In the genomic region with DNA sequence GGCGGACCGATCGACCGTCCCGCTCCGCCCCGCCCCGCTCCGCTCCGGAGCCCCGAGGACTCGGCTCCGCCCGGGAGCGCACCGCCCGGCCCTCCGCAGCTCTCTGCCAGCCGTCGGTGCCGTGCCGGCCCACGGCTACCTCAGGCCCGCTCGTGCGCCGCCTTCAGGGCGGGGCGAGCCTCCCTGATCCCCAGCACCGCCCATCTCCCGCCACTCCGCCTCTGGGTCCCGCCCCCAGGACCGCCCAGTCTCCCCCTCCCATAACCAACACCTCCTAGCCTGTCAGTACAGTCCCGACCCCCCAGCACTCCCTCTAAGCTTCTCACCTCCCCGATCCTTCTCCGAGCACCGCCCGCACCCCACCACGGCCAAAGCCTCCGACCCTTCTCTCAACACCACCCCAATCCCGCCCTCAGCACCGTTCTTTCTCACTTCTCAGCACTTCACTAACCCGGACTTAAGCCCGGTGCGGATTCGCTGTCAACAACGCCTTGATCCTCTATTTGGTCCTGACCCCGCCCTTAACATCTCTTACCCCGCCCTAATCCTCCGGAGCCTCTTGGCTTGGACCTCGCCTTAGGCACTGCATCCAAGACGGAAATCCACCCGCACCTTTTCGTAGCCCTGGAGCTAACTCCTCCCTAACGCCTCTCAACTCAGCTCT, we compare ENCODE assay signal across 8 mouse cellular contexts. TPM values are rescaled to one million over a fixed set of nuclear protein-coding genes. Genes with fewer than 3 reads are reported as not detected.
DNase-seq lines count a peak whose midpoint lies in the region; ATAC-seq and TF ChIP-seq lines count a peak whose summit lies in the region.

A gene (minus strand): TSS at position 490 of the 664 bp plus-strand sequence.

- peak; percentile 97 for ATAC-seq in forebrain, embryonic 12.5 days (ENCODE audit: low FRiP score)
- peak; percentile 97 for ATAC-seq in heart, postnatal 0 days (ENCODE audit: insufficient read depth, low read depth)
- ATAC-seq in liver, embryonic 16.5 days (ENCODE audit: low read depth) = peak; percentile 90
- peak; percentile 98 for ATAC-seq in neural tube, embryonic 13.5 days (ENCODE audit: low read depth)

- H3K36me3 ChIP-seq in CH12.LX (replicated peaks in 1 of 2; ENCODE audit: control insufficient read depth in 1 of 2, insufficient read depth in 1 of 2, low read length in 1 of 2) = peaks cover 19 to 49% of the 10 kb centered on the region in 2 experiments
- peaks cover 29% of the 10 kb centered on the region for H3K36me3 ChIP-seq in forebrain, embryonic 12.5 days (replicated peaks)
- H3K36me3 ChIP-seq in heart, postnatal 0 days (replicated peaks; ENCODE audit: control insufficient read depth, insufficient read depth, low read length) = peaks cover 18% of the 10 kb centered on the region
- H3K36me3 ChIP-seq in liver, embryonic 16.5 days (ENCODE audit: control insufficient read depth, insufficient read depth) = no peaks in the 10 kb centered on the region
- H3K36me3 ChIP-seq in neural tube, embryonic 13.5 days = peaks cover 40% of the 10 kb centered on the region
- H3K36me3 ChIP-seq in testis, adult 2 months (ENCODE audit: control insufficient read depth, insufficient read depth, low read length) = no peaks in the 10 kb centered on the region

- dilution Hi-C loops in CH12.LX (cut with MboI; ENCODE audit: extremely low pct_ligation_motif_present, extremely low pct_unique_long_range_greater_than_20kb, low sequenced_read_pairs) = no loop called here

- peak within 1 kb of the TSS; percentile 85; the same call in 1 of the 2 replicates for H3K4me2 ChIP-seq in CH12.LX (ENCODE audit: insufficient read depth, low read depth, poor library complexity, severe bottlenecking)
- peak within 1 kb of the TSS; percentile 93 for H3K4me2 ChIP-seq in forebrain, embryonic 12.5 days
- H3K4me2 ChIP-seq in heart, postnatal 0 days (ENCODE audit: low read depth, low read length) = peak within 1 kb of the TSS; percentile 94
- peak within 1 kb of the TSS; percentile 90 for H3K4me2 ChIP-seq in liver, embryonic 16.5 days (ENCODE audit: low read depth, low read length)
- H3K4me2 ChIP-seq in neural tube, embryonic 13.5 days = peak within 1 kb of the TSS; percentile 94

- under 1% methylated on average over 53 of the region's 56 CpGs for WGBS in forebrain, embryonic 12.5 days
- under 1% methylated on average over 53 of the region's 56 CpGs for WGBS in heart, postnatal 0 days
- under 1% methylated on average over 56 of the region's 56 CpGs for WGBS in liver, embryonic 16.5 days (ENCODE audit: insufficient replicate concordance)
- WGBS in neural tube, embryonic 13.5 days = under 1% methylated on average over 47 of the region's 56 CpGs

- H3K79me2 ChIP-seq in CH12.LX (replicated peaks; ENCODE audit: control insufficient read depth, extremely low read depth, insufficient read depth, poor library complexity, severe bottlenecking) = peaks cover 32% of the 10 kb centered on the region

- peak; percentile 70 for DNase-seq in CH12.LX (ENCODE audit: extremely low read depth)
- DNase-seq in c-Kit-positive CD71-positive TER-119-negative erythroid progenitor cells, embryonic 14.5 days (ENCODE audit: low read depth) = peak; percentile 86
- peak; percentile 82 for DNase-seq in heart, postnatal 0 days (ENCODE audit: low spot score)
- peak; percentile 95 to 96 for DNase-seq in kidney, postnatal 4 days

- TF ChIP-seq CTCF in CH12.LX (conservative IDR thresholded peaks at IDR 0.05 in 1 of 2, IDR thresholded peaks at IDR 0.05 in 1 of 2; ENCODE audit: low read depth in 2 of 2, low read length in 2 of 2) = no peak
- TF ChIP-seq CTCF in heart, postnatal 0 days (IDR thresholded peaks at IDR 0.05; ENCODE audit: low read depth) = peak; percentile 25; the same call in 1 of the 2 replicates
- TF ChIP-seq CTCF in testis, adult 2 months (IDR thresholded peaks at IDR 0.05; ENCODE audit: control insufficient read depth, insufficient read depth, insufficient replicate concordance, low read depth, low read length) = no peak

- H3K27me3 ChIP-seq in CH12.LX (replicated peaks) = no peaks in the 10 kb centered on the region
- H3K27me3 ChIP-seq in forebrain, embryonic 12.5 days = no peaks in the 10 kb centered on the region
- no peaks in the 10 kb centered on the region for H3K27me3 ChIP-seq in heart, postnatal 0 days (ENCODE audit: control insufficient read depth, insufficient read depth, low read length)
- no peaks in the 10 kb centered on the region for H3K27me3 ChIP-seq in liver, embryonic 16.5 days (ENCODE audit: control insufficient read depth, insufficient read depth, low read depth, low read length)
- H3K27me3 ChIP-seq in neural tube, embryonic 13.5 days = no peaks in the 10 kb centered on the region
- H3K27me3 ChIP-seq in testis, adult 2 months (ENCODE audit: control insufficient read depth, insufficient read depth, low read length) = no peaks in the 10 kb centered on the region

- H3K9ac ChIP-seq in CH12.LX (ENCODE audit: insufficient read depth, low read depth) = peak within 1 kb of the TSS; percentile 87
- H3K9ac ChIP-seq in forebrain, embryonic 12.5 days = peak within 1 kb of the TSS; percentile 80
- H3K9ac ChIP-seq in heart, postnatal 0 days (replicated peaks; ENCODE audit: low read depth, low read length) = peak within 1 kb of the TSS; percentile 81
- peak within 1 kb of the TSS; percentile 98 for H3K9ac ChIP-seq in liver, embryonic 16.5 days (ENCODE audit: low read depth, low read length)
- peak within 1 kb of the TSS; percentile 85 for H3K9ac ChIP-seq in neural tube, embryonic 13.5 days

- in situ Hi-C loops in CH12.LX (cut with MboI; ENCODE audit: low pct_ligation_motif_present, low pct_unique_long_range_greater_than_20kb, low sequenced_read_pairs) = no loop called here

- TF ChIP-seq POLR2A in CH12.LX (IDR thresholded peaks at IDR 0.05; ENCODE audit: low read depth, low read length) = peak; percentile 84
- peak; percentile 74 for TF ChIP-seq POLR2A in testis, adult 2 months (IDR thresholded peaks at IDR 0.05; ENCODE audit: control insufficient read depth, low read depth, low read length)

- H3K4me3 ChIP-seq in CH12.LX (replicated peaks in 1 of 3; ENCODE audit: low read depth in 2 of 3, low read length in 2 of 3, poor library complexity in 1 of 3) = peak within 1 kb of the TSS; percentile 75 to 94 (median 78)
- H3K4me3 ChIP-seq in forebrain, embryonic 12.5 days (replicated peaks) = peak within 1 kb of the TSS; percentile 73
- peak within 1 kb of the TSS; percentile 75 for H3K4me3 ChIP-seq in heart, postnatal 0 days (ENCODE audit: low read depth, low read length)
- H3K4me3 ChIP-seq in liver, embryonic 16.5 days (ENCODE audit: low read depth, low read length) = peak within 1 kb of the TSS; percentile 85
- peak within 1 kb of the TSS; percentile 75 for H3K4me3 ChIP-seq in neural tube, embryonic 13.5 days
- peak within 1 kb of the TSS; percentile 91 for H3K4me3 ChIP-seq in testis, adult 2 months (ENCODE audit: control insufficient read depth, low read depth, low read length)

- peaks cover 10 to 49% of the 10 kb centered on the region in 2 experiments; a peak in 3 of 4 replicates for H3K4me1 ChIP-seq in CH12.LX (ENCODE audit: control insufficient read depth in 1 of 2, insufficient read depth in 2 of 2)
- H3K4me1 ChIP-seq in forebrain, embryonic 12.5 days = peaks cover 19% of the 10 kb centered on the region
- H3K4me1 ChIP-seq in heart, postnatal 0 days (ENCODE audit: control insufficient read depth, insufficient read depth) = peaks cover 18% of the 10 kb centered on the region
- peaks cover 41% of the 10 kb centered on the region for H3K4me1 ChIP-seq in liver, embryonic 16.5 days (ENCODE audit: control insufficient read depth, low read depth, low read length)
- peaks cover 25% of the 10 kb centered on the region for H3K4me1 ChIP-seq in neural tube, embryonic 13.5 days (replicated peaks)
- peaks cover 12% of the 10 kb centered on the region for H3K4me1 ChIP-seq in testis, adult 2 months (ENCODE audit: control insufficient read depth, insufficient read depth, low read length)

- peak within 1 kb of the TSS; percentile 93 for H3K27ac ChIP-seq in CH12.LX (ENCODE audit: insufficient read depth, low read depth)
- H3K27ac ChIP-seq in forebrain, embryonic 12.5 days = peak within 1 kb of the TSS; percentile 56
- H3K27ac ChIP-seq in heart, postnatal 0 days (ENCODE audit: low read depth) = peak within 1 kb of the TSS; percentile 89
- peak within 1 kb of the TSS; percentile 99 for H3K27ac ChIP-seq in liver, embryonic 16.5 days (ENCODE audit: low read length)
- peak within 1 kb of the TSS; percentile 68 for H3K27ac ChIP-seq in neural tube, embryonic 13.5 days (replicated peaks)
- H3K27ac ChIP-seq in testis, adult 2 months (ENCODE audit: control insufficient read depth, insufficient read depth, low read depth, low read length) = peak within 1 kb of the TSS; percentile 86

- H3K9me3 ChIP-seq in CH12.LX (replicated peaks; ENCODE audit: low read length) = no peaks in the 10 kb centered on the region
- no peaks in the 10 kb centered on the region for H3K9me3 ChIP-seq in forebrain, embryonic 12.5 days
- no peaks in the 10 kb centered on the region for H3K9me3 ChIP-seq in heart, postnatal 0 days (replicated peaks; ENCODE audit: control insufficient read depth, low read length)
- no peaks in the 10 kb centered on the region for H3K9me3 ChIP-seq in liver, embryonic 16.5 days (replicated peaks; ENCODE audit: control insufficient read depth, low read length)
- no peaks in the 10 kb centered on the region for H3K9me3 ChIP-seq in neural tube, embryonic 13.5 days

- no peak for TF ChIP-seq RAD21 in CH12.LX (IDR thresholded peaks at IDR 0.05; ENCODE audit: low read depth, low read length)

- no peak for TF ChIP-seq EP300 in CH12.LX (IDR thresholded peaks at IDR 0.05; ENCODE audit: low read length)
- TF ChIP-seq EP300 in heart, postnatal 0 days (IDR thresholded peaks at IDR 0.05; ENCODE audit: low read depth) = peak; percentile 30; the same call in 1 of the 2 replicates

TF ChIP-seq in CH12.LX, 34 proteins besides CTCF, POLR2A, EP300 and RAD21 (continues in another document):
- TF ChIP-seq TCF12 (IDR thresholded peaks at IDR 0.05; ENCODE audit: low read depth, low read length) (peak; percentile 61; the same call in 1 of the 2 replicates), TBP (conservative IDR thresholded peaks at IDR 0.05; ENCODE audit: low read depth, low read length) (0 out of 2 replicates have a peak, but pooled peaks have one; percentile 12), BHLHE40 (IDR thresholded peaks at IDR 0.05; ENCODE audit: low read depth, low read length) (peak; percentile 56), MAFK (IDR thresholded peaks at IDR 0.05; ENCODE audit: insufficient replicate concordance, low read length) (no peak)

RNA-seq across cellular contexts. Expression of the gene that starts here (rescaled TPM):
- total RNA-seq in CH12.LX (2012; rRNA removed) (10.3 and 11.4 TPM in 2 replicates), CH12.LX (2014; rRNA removed) (2.8 and 4.3 TPM in 2 replicates)
- 16.1 and 23.4 TPM in 2 replicates for polyA plus RNA-seq in CH12.LX (2012; ENCODE audit: insufficient read length, low read depth)
- 7.7 and 9.2 TPM in 2 replicates for polyA plus RNA-seq in forebrain, embryonic 12.5 days (2016; fragmentation: Nextera tagmentation; extraction: Ambion mirVana)
- 11.8 and 19.7 TPM in 2 replicates for total RNA-seq in heart, postnatal 0 days (2014; rRNA removed; ENCODE audit: low replicate concordance)
- polyA plus RNA-seq in heart, postnatal 0 days (2015; fragmentation: Nextera tagmentation; extraction: Ambion mirVana) = 6.7 and 6.8 TPM in 2 replicates
- polyA plus RNA-seq in liver, embryonic 16.5 days (2015; fragmentation: Nextera tagmentation; extraction: Ambion mirVana) = 32.4 and 34.8 TPM in 2 replicates
- 8.8 and 9.2 TPM in 2 replicates for polyA plus RNA-seq in neural tube, embryonic 13.5 days (2015; fragmentation: Nextera tagmentation; extraction: Ambion mirVana)
- 19.5 and 20.0 TPM in 2 replicates for polyA plus RNA-seq in testis, adult 2 months (2012; rRNA removed)

Comparison
In these comparisons a context has a peak if more than half of its experiments do, and no peak if none do; other contexts are left out.
1. Peak in every context shown above with its lines: DNase-seq, ATAC-seq, H3K4me3 ChIP-seq and H3K27ac ChIP-seq.